Mouse (Mus musculus) limb, embryonic 10.5 days (tissue): ENCODE measurements at regions not wholly inside any gene's neighbourhood (a gene's known extent, or its start where the extent isn't known, plus 50 kb on each side); places are given as distances from the start of the nearest gene placed in this dataset.

Experiments used
- DNase-seq: peaks from one replicate; pipeline ENCODE4 v3.0.0-alpha.2; 2017; ENCODE audit warnings: low spot score
- H3K27ac ChIP-seq: fragments of 300-500 bp; sonication (generic); 2 replicates; pipeline ENCODE4 v1.5.1; 2016; ENCODE audit warnings: mild to moderate bottlenecking
- H3K27me3 ChIP-seq: fragments of 300-500 bp; sonication (generic); 2 replicates; pipeline ENCODE4 v1.6.1; 2016; ENCODE audit warnings: low read depth, mild to moderate bottlenecking; ENCODE audit not compliant: poor library complexity, severe bottlenecking
- H3K36me3 ChIP-seq: fragments of 300-500 bp; sonication (generic); 2 replicates; pipeline ENCODE4 v1.6.1; 2016; ENCODE audit warnings: mild to moderate bottlenecking, moderate library complexity
- H3K4me1 ChIP-seq: fragments of 300-500 bp; sonication (generic); 2 replicates; pipeline ENCODE4 v1.6.1; 2016
- H3K4me3 ChIP-seq: fragments of 300-500 bp; sonication (generic); 2 replicates; pipeline ENCODE4 v1.5.1; 2016; ENCODE audit warnings: mild to moderate bottlenecking, moderate library complexity
- H3K9me3 ChIP-seq: fragments of 300-500 bp; sonication (generic); replicated peaks from 2 replicates; pipeline ENCODE4 v1.6.1; 2016; ENCODE audit warnings: mild to moderate bottlenecking
- WGBS: fragments of 180-500 bp; shearing (Covaris S2); methylation state at CpG from one replicate; pipeline ENCODE4 v1.1.7; 2016; 5-methylcytosine and 5-hydroxymethylcytosine counted together

DNA sequence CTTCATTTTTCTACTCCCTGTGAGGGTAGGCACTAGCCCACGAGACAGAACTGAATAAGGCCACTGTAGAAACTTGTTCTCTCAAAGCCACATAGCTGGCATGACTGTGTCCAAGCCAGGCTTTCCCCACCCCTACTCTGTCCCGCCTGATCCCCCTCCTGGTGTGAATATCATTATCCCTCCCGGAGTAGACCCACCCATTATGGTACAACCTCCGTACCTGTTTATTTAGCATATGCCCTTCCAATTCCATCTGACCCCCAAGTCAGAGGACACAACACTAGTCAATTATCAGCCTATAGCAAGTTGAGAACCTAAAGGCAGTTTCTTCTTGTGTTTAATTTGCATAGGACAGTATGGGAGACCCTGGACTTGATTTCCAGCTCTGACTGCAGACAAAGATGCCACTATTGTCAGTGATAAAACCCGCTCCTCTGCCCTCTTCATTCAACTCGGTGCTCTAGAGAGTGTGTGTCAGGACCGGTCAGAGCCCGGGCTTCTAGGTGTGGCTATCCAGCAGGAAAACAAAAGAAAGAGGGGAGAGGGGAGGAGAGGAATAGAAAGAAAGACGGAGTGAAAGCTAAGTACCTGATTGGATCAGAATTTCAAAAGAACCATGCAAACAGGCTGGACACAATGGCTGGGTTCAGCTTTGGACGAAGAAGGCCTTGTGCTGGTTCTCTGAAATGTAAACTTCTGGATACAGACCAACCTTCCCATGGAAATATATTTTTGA, 115.1 kb upstream of the Med13l start:
- 37% methylated on average over 10 of the region's 10 CpGs for WGBS
- no peaks in the 10 kb centered on the region for H3K9me3 ChIP-seq
- peak overlapping the region; percentile 42 for H3K27ac ChIP-seq
- no peak overlapping the region for H3K4me3 ChIP-seq
- H3K27me3 ChIP-seq = peaks cover 23% of the 10 kb centered on the region
- no peak for DNase-seq
- peaks cover 12% of the 10 kb centered on the region for H3K4me1 ChIP-seq
- H3K36me3 ChIP-seq = no peaks in the 10 kb centered on the region

GRCm38 (mm10) chr5:118445988-118446280, 114.5 kb upstream of the Med13l start:
- Histone ChIP-seq H3K27me3 (peaks cover 23% of the 10 kb centered on the region), H3K4me3 (no peak overlapping the region), H3K9me3 (no peaks in the 10 kb centered on the region), H3K4me1 (peaks cover 13% of the 10 kb centered on the region), H3K36me3 (no peaks in the 10 kb centered on the region), H3K27ac (no peak overlapping the region)
- DNase-seq = no peak
- 79% methylated on average over 1 of the region's 1 CpGs for WGBS

DNA sequence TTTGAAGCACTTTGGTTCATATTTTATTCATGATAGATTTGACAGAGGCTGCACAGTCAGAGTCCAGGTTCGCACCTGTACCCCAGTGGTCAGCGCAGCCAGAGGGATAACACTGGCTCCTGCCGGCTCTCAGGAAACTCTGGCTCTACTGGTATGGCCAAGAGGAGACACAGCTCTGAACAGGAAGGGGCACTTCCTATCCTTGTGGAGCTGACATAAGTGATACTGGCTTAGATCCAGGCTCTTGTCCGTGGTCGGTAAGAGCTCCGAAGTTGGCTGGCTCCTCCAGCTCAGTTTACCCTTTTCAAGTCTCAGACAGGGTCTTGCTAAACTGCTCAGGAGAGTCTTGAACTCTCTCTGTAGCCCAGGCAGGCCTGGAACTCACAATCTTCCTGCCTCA, 113.6 kb upstream of the Med13l start:
- 85% methylated on average over 6 of the region's 6 CpGs for WGBS
- Histone ChIP-seq H3K27ac (no peak overlapping the region), H3K36me3 (no peaks in the 10 kb centered on the region), H3K27me3 (peaks cover 23% of the 10 kb centered on the region), H3K4me3 (no peak overlapping the region), H3K4me1 (peaks cover 23% of the 10 kb centered on the region), H3K9me3 (no peaks in the 10 kb centered on the region)
- no peak for DNase-seq

DNA sequence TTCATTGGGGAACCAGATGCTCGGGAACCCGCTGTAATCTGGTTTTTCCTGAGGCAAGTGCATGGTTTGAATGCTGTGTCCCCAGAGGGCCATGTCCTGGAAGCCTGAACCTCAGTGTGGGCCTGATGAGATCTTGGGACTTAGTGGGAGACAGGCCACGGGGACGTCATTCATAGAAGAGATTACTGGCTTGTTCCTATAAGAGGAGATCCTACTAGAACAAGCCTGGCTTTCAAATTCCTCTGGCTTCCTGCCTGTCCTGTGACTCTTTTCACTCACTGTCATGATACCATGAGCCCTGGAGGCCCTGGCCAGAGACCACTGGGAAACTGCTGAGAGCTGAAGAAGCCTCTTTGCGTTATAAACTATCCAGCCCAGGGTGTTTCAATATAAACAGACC, 113.1 kb upstream of the Med13l start:
- H3K36me3 ChIP-seq = no peaks in the 10 kb centered on the region
- H3K4me1 ChIP-seq = peaks cover 27% of the 10 kb centered on the region
- peaks cover 23% of the 10 kb centered on the region for H3K27me3 ChIP-seq
- 78% methylated on average over 5 of the region's 5 CpGs for WGBS
- no peak for DNase-seq
- H3K27ac ChIP-seq = no peak overlapping the region
- H3K4me3 ChIP-seq = no peak overlapping the region
- H3K9me3 ChIP-seq = no peaks in the 10 kb centered on the region

DNA sequence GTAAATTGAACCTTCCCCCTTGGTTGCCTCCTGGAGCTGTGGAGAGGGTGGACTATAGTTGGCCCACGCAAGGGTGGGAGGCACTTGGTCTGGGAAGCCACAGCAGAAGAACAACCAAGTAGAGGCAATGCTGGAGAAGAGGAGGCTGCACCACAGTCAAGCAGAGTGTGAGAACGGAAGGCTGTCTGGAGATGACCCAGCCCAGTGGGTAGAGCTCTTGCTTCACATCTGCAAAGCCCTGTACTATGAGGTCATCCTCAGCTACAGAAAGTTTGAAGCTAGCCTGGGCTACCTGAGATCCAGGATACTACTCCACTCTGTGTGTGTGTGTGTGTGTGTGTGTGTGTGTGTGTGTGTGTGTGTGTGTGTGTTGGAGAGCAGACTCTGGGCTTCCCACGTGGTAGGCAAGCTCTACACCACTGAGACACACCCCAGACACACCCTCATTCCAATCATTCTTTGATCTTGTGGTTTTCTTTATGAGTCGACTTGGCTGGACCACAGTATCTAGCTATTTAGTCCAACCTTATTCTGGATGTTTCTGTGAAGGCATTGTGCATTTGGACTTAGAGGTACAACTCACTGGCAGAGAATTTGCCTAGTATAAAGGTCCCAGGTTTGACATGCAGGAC, 111.5 kb upstream of the Med13l start:
- H3K36me3 ChIP-seq = no peaks in the 10 kb centered on the region
- DNase-seq = no peak

GRCm38 (mm10) chr5:118449893-118450292, 110.6 kb upstream of the Med13l start:
- peaks cover 23% of the 10 kb centered on the region for H3K4me1 ChIP-seq
- WGBS = 88% methylated on average over 4 of the region's 4 CpGs
- no peaks in the 10 kb centered on the region for H3K9me3 ChIP-seq
- no peaks in the 10 kb centered on the region for H3K36me3 ChIP-seq
- no peak overlapping the region for H3K4me3 ChIP-seq
- no peak for DNase-seq
- peaks cover 16% of the 10 kb centered on the region for H3K27me3 ChIP-seq
- H3K27ac ChIP-seq = no peak overlapping the region

More for the DNA sequence above, 111.5 kb upstream of the Med13l start:
- H3K27me3 ChIP-seq = peaks cover 23% of the 10 kb centered on the region
- H3K4me3 ChIP-seq = no peak overlapping the region
- peaks cover 29% of the 10 kb centered on the region for H3K4me1 ChIP-seq
- H3K9me3 ChIP-seq = no peaks in the 10 kb centered on the region
- 71% methylated on average over 4 of the region's 4 CpGs for WGBS
- no peak overlapping the region for H3K27ac ChIP-seq

- no peaks in the 10 kb centered on the region for H3K9me3 ChIP-seq
- DNase-seq = no peak
- H3K36me3 ChIP-seq = no peaks in the 10 kb centered on the region
- WGBS = 67% methylated on average over 2 of the region's 2 CpGs
- no peaks in the 10 kb centered on the region for H3K27me3 ChIP-seq
- no peak overlapping the region for H3K27ac ChIP-seq
- peaks cover 17% of the 10 kb centered on the region for H3K4me1 ChIP-seq
- H3K4me3 ChIP-seq = no peak overlapping the region
Measured at GRCm38 (mm10) chr5:118452052-118452451, 108.4 kb upstream of the Med13l start.

GRCm38 (mm10) chr5:118454096-118454495, 106.4 kb upstream of the Med13l start:
- 97% methylated on average over 1 of the region's 1 CpGs for WGBS
- Histone ChIP-seq H3K4me3 (no peak overlapping the region), H3K4me1 (peaks cover 23% of the 10 kb centered on the region), H3K9me3 (no peaks in the 10 kb centered on the region), H3K27ac (no peak overlapping the region), H3K27me3 (no peaks in the 10 kb centered on the region), H3K36me3 (no peaks in the 10 kb centered on the region)
- DNase-seq = no peak

DNA sequence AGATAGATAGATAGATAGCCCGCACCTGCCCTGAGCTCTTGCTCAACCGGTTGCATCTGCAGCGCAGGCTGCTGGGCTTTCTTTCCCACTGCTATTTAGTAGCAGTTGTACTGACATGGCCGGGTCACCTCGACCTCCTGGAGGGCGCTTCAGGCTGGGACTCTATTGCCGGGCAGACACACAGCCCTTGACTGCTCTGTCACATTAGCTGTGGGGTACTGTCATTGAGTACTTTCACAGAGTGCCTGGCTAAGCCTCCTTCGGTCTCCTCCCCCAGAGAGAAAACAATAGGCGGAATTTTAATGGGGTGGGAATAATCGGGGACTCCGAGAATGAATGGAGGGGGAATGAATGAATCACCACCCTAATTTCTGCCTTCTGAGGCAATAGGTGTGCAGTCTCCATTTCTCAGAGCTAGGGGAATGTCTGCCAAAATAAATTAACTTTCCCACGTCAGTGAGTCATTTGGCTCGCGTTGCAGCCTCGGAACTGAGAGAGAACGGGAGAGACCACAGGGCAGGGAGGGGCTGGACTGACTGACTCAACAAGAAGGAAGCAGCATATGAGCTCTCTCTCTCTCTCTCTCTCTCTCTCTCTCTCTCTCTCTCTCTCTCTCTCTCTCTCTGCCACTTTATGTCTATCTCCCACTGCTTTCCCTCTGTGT, 101.6 kb upstream of the Med13l start:
- no peaks in the 10 kb centered on the region for H3K9me3 ChIP-seq
- peak; percentile 53 for DNase-seq
- H3K4me3 ChIP-seq = peak overlapping the region; percentile 47
- peak overlapping the region; percentile 81 for H3K27ac ChIP-seq
- H3K27me3 ChIP-seq = no peaks in the 10 kb centered on the region
- H3K4me1 ChIP-seq = peaks cover 43% of the 10 kb centered on the region
- 4% methylated on average over 16 of the region's 16 CpGs for WGBS
- H3K36me3 ChIP-seq = no peaks in the 10 kb centered on the region

DNA sequence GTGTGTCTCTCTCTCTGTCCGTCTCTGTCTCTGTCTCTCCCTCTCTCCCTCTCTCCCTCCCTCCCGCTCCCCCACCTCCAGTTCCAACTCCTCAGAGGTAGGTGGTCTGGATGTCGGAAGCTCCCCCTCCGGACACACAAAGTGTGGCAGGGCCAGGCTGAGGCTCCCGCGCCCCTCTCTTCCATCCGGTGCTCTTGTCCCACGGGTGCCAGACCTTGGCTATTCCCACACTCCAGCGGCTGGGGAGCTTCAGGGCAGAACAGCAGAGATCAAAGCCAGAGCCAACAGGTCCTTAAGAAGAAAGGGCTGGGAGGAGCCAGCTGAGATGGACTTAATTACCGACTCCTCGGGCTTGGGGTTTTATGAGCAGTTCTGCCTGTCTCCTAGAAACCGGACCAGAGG, 101.1 kb upstream of the Med13l start:
- Histone ChIP-seq H3K4me1 (peaks cover 48% of the 10 kb centered on the region), H3K4me3 (peak overlapping the region; percentile 47), H3K27ac (peak overlapping the region; percentile 81), H3K27me3 (no peaks in the 10 kb centered on the region), H3K36me3 (no peaks in the 10 kb centered on the region), H3K9me3 (no peaks in the 10 kb centered on the region)
- under 1% methylated on average over 12 of the region's 12 CpGs for WGBS
- peak; percentile 78 for DNase-seq

- H3K9me3 ChIP-seq = no peaks in the 10 kb centered on the region
- no peak for DNase-seq
- H3K4me1 ChIP-seq = peaks cover 74% of the 10 kb centered on the region
- 0 out of 2 replicates have a peak overlapping the region, but pooled peaks have one; percentile 10 for H3K27ac ChIP-seq
- no peaks in the 10 kb centered on the region for H3K27me3 ChIP-seq
- H3K4me3 ChIP-seq = no peak overlapping the region
- H3K36me3 ChIP-seq = no peaks in the 10 kb centered on the region
- WGBS = 62% methylated on average over 4 of the region's 4 CpGs
Measured at GRCm38 (mm10) chr5:118461967-118462366, 98.5 kb upstream of the Med13l start.

- Histone ChIP-seq H3K4me1 (peaks cover 73% of the 10 kb centered on the region), H3K36me3 (no peaks in the 10 kb centered on the region), H3K9me3 (no peaks in the 10 kb centered on the region), H3K27ac (peak overlapping the region; percentile 89), H3K4me3 (peak overlapping the region; percentile 44), H3K27me3 (no peaks in the 10 kb centered on the region)
- peak; percentile 87 for DNase-seq
- WGBS = 2% methylated on average over 22 of the region's 22 CpGs
Measured at GRCm38 (mm10) chr5:118464931-118465801, 95.3 kb upstream of the Med13l start.
